Mouse (Mus musculus) CD4-positive helper T cell, adult 2 months (primary cell): ENCODE measurements around the gene Mchr1.

Experiments used
- DNase-seq: peaks from one replicate; pipeline ENCODE4 v3.0.0-alpha.2; 2012; ENCODE audit warnings: low read depth, missing footprints, low spot score

Mchr1 gene

DNA sequence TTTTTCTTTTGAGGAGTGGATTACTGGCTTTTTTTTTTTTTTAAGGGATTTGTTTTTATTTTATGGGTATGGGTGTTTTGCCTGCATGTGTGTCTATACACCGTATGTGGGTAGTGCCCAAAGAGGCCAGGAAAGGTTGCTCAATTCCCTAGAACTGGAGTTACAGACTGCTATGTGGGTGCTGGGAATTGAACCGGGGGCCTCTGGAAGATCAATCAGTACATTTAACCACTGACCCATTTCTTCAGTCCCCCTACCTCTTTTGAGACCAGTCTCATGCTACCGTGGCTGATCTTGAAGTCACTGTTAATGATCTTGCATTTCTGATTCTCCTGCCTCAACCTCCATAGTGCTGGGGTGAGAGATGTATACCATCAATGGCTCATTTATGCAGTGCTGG is 8.0 kb upstream of the Mchr1 start:
- no peak for DNase-seq

DNA sequence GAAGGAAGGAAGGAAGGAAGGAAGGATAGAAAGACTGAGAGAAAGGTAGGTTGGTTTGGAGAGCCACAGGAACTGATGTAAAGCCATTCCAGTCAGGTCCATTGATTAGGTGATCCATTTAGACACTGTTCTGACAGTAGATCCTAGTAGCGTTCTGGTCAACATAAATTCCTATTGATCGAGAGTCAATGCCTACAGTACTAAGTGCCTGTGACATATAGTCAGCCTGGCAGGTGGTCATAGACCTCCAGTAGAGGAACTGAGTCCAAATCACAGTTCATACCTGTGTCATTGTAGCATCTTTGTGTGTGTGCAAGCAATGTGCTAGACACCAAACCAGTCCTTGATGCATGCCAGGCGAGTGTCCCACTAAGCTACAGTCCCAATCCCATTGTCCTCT is 7.0 kb upstream of the Mchr1 start:
- no peak for DNase-seq

DNA sequence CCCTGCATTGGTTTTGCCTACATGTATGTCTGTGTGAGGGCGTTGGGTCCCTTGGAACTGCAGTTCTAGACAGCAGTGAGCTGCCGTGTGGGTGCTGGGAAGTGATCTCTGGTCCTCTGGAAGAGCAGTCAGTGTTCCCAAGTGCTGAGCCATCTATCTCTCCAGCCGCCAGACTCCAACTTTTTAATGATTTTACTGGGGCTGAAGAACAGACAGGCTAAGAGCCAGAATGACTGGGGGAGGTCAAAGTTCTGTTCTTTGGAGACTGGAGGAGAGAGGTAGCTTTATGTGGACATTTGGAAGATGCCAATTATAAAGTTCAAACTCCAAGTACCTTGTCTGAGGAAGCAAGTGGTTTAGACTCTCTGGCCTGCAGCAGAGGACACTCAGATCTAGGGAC is 5.5 kb upstream of the Mchr1 start:
- DNase-seq = no peak

DNA sequence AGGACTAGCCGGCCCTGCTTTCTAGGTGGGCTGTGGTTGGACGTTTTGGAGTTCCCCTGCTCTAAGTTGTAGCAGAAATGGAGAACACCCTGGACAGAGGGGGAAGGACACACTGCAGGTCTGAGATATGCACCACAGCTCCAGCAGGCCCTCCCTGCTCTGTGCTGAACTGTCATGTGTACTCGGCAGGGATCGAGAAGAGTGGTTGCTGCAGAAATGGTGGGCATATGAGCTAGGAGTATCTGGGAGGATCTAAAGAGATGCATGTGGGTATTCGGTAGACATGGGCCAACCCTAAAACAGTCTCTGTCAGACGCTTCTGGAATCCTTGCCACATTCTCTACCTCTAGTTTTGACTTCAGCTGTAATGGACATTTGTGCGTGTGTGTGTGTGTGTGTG is 4.0 kb upstream of the Mchr1 start:
- DNase-seq = no peak

DNA sequence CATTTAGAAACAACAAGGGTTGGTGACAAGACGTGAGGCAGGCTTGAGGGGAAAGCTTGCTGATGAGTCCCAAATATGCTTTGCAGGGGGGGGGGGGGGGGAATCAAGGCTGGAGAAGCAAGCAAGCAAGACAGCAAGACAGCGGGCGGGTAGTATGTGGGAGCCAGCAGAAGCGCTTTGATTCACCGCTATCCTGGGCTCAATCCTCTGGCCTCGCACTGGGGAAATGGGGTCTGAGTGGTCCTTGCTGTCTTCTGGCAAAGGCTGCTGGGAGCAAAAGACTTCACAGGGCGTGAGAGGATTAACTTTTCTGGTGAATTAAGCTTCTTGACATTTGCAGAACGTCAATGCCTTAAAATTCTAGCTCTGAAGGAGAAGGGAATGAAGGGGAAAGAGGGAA is 763 bp downstream of the Mchr1 start:
- no peak for DNase-seq

DNA sequence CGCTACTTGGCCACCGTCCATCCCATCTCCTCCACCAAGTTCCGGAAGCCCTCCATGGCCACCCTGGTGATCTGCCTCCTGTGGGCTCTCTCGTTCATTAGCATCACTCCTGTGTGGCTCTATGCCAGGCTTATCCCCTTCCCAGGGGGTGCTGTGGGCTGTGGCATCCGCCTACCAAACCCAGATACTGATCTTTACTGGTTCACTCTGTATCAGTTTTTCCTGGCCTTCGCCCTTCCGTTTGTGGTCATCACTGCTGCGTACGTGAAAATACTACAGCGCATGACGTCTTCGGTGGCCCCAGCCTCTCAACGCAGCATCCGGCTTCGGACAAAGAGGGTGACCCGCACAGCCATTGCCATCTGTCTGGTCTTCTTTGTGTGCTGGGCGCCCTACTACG is 2.2 kb downstream of the Mchr1 start:
- peak; percentile 64 for DNase-seq

DNA sequence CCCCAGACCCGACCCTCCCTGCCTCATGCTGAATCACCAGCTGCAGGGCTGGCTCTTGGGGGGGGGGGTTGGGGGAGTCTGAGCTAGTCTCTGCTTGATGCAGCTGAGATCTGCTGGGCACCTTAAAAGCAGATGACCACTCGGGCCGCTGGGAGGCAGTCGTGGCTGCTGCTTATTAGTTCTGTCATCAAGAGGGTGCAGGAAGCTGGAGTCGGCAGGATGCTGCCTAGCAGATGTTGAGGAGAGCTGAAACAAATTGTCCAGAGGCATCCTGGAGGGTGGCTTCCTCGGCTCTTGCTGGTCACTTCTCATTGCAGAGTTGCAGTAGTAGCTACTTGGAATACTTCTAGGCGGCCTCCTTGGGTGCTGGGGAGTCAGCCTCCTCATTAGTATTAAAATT is 4.0 kb downstream of the Mchr1 start:
- peak; percentile 67 for DNase-seq

DNA sequence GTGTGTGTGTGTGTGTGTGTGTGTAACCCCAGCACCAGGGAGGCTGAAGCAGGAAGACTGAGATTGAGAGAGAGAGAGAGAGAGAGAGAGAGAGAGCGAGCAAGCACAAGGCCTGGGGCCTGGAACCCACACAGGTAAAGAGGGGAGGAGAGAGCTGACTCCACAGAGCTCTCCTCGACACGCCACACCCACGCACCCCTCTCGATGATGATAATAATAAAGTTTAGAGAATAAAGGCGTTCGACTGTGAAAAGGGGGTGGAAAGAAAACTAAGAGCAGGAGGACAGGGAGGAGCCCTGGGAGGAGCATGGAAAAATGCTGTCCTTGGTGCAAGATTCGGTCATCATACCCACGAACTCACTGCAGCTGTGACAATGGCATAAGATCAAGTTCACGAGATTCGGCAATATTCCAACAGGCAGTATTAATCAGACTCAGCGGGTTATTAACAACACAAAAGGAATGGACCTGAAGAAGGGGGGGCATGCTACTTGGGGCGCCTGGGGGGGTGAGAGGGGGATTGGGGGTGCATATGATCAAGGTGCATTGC is 4.6 kb downstream of the Mchr1 start:
- peak; percentile 19 for DNase-seq

DNA sequence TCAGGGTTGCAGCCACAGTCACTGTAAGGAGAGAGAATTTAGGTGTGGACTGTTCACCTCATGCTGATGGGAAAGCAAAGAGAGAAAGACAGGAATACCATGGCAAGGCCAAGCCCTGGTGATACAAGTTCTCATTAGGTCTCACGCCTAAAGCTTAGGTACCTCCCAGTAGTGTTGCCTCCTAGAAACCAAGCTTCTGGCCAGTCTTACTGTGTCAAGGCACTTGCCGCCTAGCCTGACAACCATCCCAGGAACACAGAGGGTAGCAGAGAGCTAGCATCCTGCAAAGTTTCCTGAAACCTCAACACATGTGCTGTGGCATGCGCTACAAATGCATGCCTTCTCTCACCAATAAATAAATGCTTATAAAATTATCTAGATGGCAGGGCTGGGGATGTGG is 11.6 kb downstream of the Mchr1 start:
- no peak for DNase-seq

DNA sequence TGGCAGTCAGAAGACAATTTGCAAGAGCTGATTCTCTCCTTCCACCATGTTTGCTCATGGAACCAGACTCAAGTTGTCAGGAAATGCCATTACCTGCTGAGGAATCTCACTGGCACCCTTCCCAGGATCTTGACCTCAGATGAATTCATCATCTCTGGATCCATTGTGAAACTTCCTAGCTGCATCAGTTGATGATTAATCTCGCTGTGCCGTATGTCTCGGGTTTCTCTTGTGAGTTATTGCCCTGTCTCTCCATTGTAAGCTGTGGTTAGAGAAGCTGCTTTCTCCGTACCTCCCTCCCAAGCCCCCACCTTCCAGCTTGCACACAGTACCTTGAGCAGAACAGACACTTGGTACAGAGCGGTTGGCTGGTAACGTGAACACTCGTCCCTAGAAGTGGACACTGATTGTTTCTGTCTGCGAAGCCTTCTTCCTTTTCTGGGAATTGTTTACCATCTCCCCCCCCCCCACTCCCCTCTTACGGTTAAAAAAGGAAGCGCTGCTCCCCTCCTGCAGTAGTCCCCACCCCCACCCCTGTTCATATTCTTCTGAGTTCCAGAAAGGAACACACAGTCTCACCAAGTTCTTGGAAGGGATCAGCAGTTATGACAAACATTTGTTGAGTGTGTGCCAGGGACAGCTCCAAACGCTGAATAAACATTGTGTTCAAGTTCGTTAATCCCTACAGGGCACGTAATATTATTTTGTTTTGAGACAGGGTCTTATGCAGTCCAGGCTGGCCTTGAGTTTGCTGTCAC is 12.5 kb downstream of the Mchr1 start:
- DNase-seq = no peak

DNA sequence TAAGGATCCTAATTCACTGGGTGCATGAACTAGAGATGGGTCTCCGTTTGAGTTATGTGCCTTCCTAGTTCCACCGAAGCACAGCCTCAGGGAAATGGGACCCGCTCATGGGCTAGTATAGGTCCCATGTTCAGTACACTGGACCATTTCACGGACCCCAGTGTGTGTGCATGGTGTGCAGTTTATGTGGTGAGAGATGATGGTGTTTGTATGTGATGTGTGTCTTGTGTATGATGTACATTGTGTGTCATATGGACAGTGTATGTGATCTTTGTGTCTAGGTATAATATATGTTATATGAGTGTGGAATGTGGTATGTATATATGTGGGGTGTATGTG is 13.0 kb downstream of the Mchr1 start:
- no peak for DNase-seq

DNA sequence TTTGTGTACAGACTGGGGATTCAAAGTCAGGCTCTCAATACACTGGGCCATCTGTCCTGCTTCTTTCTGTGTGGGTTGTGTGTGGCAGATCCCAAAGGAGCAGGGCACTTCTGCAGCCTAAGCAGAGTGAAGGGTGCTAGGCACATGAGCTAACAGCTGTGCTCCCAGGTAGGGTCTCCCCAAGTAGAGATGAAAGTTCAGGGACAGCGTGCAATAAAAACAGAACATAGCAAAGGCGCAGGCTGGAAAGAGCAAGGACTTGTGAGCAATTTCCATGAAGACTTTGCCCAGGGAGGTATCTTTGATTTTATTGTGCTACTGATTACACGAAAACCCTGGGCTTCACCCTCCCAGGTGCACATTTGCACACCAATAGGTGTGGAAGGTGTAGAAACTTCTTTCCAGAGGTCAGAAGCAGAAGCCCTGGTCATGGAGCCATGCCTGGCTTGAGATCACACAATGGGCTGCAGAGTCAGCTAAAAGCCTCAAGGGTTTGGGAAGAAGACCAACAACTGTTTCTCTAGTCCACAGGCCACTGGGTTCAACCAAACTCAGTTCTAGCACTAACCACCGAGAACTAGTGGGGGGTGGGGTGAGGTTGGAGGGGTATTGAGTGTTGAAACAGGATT is 13.8 kb downstream of the Mchr1 start:
- DNase-seq = no peak

DNA sequence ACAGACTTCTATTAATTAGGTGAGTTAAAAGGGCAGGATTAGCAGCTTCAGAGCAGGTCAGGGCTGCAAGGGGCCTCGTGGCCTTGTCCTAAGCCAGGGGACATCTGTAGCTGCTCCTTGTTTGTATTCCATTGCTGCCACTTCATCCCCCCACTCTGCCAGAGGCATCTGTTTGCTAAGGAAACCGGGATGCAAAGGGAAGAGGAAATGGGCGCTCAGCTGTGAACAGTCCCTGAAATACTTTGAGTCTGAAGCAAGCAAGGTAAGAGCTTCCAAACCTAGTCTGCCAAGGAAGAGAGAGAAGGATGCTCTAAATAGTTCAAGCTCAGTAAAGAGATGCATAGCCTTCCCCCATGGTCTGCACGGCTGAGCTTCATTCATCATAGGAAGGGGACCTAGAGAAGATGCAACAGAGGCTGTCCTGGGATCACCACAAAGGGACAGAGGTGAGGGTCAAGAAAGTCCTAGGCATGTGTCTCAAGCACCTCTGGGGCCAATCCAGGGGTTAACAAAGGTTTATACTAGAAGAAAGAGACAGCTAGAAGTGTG is 17.4 kb downstream of the Mchr1 start:
- no peak for DNase-seq

DNA sequence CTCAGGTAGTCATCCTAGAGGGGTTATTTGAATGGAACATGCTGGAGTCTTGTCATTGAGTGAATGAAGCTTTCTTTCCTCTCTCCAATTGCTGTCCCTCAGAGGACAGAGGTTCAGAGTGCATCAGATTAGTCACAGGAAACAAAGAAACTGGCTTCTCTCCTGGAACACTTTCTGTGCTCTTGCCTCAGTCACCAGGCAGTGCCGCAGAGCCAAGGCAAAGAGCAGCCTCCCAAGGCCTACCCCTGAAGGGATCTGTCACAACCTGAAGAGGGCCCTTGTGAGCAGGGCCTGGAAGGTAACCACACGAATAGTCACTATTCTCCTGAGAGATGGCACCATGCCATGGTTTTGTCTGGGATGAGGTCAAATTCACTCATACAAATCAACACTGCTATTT is 18.3 kb downstream of the Mchr1 start:
- DNase-seq = peak; percentile 20

DNA sequence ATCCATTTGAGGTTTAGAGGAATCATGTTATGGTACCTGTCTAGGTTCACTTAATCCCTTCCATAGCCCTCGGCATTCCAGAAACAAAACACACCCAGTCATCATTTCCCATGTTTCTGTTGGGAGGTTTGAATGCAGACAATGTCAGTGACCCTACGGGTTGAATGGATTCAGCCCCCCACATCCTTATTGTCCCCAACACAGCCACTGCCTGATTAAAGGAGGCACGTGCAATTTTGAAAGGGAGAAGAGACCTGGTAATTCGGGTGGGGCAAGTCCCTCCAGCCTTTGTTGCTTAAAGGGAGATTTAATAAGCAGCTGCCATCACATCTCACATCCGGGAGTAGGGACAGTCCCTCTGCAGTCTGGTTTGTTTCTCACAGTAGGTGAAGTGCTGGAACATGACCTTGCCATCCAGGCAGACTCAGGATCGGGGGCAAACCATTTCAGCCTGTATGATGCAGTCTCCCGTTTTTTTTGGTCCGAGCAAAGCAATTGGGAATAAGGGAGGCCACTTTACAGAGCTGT is 18.9 kb downstream of the Mchr1 start:
- DNase-seq = peak; percentile 65

DNA sequence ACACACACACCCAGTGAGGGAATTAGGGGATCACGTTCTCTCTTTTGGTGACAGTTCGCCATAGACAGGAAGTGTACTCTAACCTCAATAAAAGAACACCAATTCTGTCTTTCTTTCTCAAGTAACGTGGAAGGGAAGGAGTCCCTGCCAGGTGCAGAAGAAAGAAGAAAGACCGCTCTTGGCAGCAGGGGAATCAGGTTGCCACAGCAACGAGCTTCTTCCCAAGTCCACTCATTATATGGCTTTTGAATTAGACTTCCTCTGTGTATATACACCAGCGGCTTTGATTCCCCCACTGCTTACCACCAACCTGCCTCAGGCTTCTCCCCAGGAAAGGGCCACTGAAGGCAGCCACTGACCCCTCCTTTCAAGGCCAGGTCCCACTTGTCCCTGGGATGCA is 19.8 kb downstream of the Mchr1 start:
- peak; percentile 39 for DNase-seq

DNA sequence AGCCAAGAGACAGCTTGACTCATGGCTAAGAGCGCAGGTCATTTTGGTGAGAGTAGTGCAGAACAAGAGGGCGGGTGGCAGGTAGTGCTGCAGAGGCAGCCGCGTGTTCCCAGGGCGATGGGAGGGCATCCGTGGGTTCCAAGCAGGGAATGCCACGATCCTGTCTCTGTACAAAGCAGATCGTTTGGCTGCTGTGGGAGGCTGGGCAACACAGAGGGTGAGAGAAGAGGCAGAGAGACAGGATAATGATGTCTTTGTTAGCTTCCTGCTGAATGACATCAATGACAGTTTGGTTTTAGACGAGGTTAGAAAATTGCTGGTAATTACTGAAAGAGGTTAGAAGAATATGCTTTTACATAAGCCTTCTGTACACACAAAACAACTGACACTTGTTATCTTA is 23.0 kb downstream of the Mchr1 start:
- no peak for DNase-seq

DNA sequence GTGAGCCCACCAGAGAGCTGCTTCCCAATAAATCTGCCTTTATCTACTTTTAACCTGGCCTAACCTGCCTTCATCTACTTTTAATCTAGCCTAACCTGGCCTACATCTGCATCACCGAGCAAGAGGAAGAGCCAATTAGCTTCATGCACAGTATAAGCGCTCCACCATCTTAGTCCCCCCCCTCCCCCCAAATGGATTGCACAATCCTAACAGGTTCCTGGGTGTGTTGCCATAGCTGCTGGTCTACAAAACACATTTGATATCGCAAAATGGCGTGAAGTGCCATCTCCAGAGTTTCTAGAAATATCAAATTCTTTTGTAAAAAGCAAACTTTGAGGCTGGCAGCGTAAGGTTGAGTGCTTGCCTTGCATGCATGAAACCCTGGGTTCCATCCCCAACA is 24.0 kb downstream of the Mchr1 start:
- no peak for DNase-seq

DNA sequence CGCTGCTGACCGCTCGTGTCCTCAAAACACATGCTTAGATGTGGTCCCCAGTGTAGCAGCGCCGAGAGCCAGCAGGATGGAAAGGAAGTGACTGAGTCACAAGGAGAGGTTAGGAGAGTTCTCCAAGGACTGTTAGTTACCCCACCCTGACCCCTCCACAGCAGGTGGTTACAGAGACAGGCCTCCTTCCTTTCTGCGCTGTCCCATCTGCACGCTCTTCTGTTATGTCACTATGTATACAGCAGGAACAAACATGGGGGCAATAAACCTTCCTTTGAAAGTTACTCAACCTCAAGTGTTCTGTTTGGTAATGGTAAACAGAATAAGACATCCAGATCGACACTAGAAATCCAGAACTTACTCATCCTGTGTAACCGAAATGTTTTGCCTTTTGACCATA is 24.9 kb downstream of the Mchr1 start:
- DNase-seq = no peak

DNA sequence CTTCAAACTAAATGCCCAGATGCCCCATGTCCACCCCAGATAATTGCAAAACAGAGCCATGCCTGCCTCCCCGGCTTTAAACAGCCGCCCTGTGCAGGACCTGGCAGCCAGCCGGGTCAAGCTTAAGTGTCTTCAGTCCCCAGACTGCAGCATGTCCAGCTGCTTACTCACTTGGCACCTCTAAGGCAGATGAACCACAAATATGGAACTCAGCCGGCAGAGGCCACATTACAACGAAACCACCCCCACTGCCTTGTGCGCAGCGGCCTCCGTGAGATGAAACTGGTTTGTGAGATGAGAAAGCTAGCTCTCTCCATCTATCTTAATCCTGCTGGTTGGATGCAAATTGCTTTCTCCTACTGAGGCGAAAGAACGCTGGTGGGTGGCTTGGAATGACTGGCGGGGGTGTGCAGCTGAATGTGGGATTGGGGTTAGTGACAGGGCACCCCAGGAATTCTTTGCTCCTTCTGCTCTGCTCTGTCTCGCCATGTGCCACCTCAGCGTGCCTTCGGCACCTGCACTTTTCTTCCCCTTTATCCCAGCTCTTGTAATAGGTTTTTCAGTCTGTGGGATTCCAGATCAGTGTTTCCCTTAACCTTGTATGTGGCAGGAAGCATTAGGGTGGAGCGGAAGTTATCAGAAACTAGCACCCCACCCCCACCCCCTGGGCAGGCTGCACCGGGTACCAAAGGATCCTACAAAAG is 29.2 kb downstream of the Mchr1 start:
- no peak for DNase-seq

DNA sequence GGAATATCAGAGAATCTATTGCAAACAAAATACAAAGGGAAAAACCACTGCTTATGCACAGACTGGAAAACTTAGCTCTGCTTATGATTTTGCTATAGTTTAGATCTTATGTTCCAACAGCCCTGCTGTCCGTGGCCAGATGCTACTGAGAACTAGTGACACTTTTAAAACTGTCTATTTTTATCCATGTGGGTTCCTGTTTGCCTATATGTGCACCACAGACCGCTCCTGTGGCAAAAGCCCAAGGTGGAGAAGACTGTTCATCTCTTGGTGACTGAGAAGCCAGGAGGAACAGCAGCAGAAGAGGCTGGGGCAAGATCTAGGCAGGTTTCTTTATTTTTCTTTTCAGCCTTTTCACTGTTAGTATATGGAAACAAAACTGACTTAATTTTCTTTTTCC is 32.1 kb downstream of the Mchr1 start:
- DNase-seq = no peak

DNA sequence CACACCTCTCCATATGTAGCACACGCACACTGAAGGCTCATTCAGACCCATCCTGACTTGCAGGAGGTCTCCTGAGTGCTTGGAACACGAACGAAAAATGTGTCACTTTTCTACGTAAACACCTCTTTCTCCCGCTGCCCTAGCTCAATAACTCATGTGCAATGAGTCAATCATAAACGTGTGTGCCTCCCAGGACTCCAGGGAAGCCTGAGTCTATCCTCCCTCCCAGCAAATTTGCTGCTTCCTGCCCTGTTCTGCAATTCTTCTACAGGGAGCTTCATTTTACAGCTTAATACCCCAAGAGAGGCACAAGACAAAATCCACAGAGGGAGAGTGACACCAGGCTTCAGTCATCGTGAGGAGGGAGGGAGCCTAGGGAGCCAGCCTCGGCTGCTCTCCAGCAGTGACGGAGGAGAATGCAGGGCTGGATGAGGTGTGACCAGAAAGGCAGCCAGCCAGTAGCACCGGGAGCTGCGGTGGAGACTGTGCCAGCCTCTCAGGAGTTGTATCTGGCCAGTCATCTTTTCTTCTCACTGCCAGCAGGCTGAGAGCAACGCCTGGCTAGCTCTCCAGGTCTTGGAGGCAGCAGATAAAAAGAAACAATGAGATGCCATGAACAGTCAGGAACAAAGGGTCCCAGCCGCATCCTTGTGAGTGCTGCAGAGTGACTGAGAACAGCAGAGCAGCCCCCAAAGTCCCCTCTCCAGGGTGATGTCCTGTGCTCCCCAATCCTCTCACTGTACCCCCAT is 37.2 kb downstream of the Mchr1 start:
- peak; percentile 3 for DNase-seq
